Mouse (Mus musculus) CD4-positive naive resting alpha-beta T cell, adult 76 days (primary cell): ENCODE measurements around the gene Fiz1. TPM values are rescaled to one million over a fixed set of nuclear protein-coding genes. Genes with fewer than 3 reads are reported as not detected.

ENCODE experiments used
- total RNA-seq: library from RNA; stranded (reverse); gene quantifications from one replicate; pipeline ENCODE4 v1.2.4, GENCODE M21; 2023

The Fiz1 gene
- total RNA-seq, result 59.9 TPM

GRCm38 (mm10) chr7:5014251-5015117, at the start of gene Fiz1, which contains the start of gene Zfp524:
Gene Fiz1 (minus strand): TSS chr7:5014697.
Gene Zfp524 (plus strand): TSS chr7:5014415.

GRCm38 (mm10) chr7:5061774-5062359, 47.4 kb upstream of the Fiz1 start, which contains the start of gene U2af2:
Gene U2af2 (plus strand): TSS chr7:5062143.

DNA sequence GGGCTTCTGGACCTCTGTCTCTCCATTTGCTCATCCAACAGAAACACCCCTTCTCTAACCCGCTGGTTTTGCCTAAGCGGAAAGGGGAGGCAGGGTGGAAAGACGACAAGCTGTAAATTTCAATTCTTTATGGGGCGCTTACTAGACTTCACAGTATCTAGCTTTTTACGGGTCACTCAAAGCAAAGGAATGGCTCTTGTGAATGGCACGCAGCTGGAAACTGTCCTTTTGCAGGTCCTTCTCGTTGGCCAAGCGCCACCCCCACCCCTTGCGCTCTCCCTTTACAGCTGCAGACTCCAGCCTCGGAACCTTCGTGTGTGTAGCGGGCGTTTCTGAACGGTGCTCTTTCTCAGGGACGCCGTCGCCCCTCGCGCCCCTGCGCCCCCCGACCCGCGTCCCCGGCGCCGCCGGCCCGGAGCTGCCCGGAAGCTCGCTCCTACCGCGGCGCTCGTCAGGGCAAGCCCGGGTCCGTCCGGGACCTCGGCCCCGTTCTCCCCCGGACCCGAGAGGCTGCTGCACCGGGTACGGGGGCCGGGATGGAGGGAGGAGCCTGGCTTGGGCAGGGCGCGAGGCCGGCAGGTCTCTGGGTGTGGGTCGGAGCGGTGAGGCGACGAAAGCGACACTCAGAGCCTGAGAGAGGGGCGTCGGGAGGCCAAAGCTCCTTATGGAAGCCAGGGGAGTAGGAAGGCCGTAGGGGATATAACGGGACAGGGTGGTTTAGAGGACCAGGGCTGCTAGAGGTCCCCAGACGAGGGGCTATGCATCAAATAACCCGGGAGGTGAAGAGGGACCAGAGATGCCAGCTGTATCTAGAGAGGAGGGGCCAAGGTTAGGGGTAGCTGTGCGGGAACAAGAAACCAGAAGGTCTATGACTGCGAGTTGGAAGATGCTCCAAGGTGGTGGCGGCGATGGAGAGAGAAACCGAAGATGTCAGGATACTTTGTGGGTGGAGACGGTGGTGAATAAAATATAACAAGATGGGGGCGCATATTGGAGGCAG, 37.0 kb upstream of the Fiz1 start, which contains the start of gene Zfp580:
Zfp580 (plus strand) TSS at position 346 of the 1,000 bp plus-strand sequence.

DNA sequence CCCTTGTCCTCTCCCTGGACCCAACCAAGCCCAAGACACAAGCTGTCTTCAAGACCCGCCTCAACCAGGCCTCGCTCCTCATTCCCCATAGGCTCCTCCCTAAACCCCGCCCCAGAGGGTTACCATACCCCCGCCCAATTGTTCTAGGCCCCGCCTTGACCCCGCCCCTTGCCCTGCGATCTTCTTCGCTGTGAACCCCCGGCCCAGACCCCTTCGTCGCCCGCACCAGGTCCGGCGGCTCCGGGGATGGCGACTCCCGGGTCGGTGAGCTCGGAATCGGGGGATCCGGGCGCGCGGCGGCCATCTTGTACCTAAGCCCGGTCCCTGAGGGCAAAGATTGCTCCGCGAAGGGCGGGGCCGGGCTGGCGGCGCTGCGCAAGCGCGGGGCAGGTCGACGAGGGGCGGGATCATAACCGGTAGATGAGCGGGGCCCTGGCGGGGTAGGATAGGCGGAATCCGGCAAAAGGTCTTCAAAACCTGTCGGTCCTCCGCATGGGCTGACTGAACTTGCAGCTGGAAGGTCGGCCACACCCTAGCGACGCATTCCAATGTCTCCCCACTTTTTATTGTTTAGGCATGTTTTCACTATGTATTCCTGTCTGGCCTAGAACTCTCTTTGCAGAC, 23.7 kb upstream of the Fiz1 start, which contains the start of gene Zfp784:
Zfp784 (minus strand) TSS at position 338 of the 624 bp plus-strand sequence.

DNA sequence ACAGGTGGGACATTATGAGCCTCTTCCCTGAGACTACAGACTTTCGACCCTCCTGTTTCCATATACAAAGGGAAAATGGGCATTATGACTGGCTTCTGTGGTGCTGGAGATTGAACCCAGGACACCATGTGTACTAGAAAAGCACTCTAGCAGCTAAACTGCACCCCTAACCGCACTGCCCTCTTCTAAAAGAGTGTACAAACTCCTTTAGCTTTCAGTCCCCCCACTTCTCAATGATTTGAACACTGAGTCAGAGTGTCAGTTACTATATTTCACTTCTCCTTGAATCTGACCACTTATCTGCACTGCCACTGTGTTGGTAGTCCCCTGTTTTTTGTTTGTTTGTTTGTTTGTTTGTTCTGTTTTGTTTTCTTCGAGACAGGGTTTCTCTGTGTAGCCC, 19.3 kb upstream of the Fiz1 start, which contains the start of gene 4632433K11Rik:
4632433K11Rik (plus strand) TSS at position 301 of the 400 bp plus-strand sequence.

GRCm38 (mm10) chr7:5020000-5020681, 5.6 kb upstream of the Fiz1 start, which contains the start of the genes Zfp865 and Ccdc106:
Gene Zfp865 (plus strand): TSS chr7:5020376.
Gene Ccdc106 (plus strand): TSS chr7:5020553.

GRCm38 (mm10) chr7:5015118-5016001, 863 bp upstream of the Fiz1 start, which contains the start of gene Gm44973:
Gene Gm44973 (plus strand): TSS chr7:5015496.

GRCm38 (mm10) chr7:4996003-4996895, 18.2 kb downstream of the Fiz1 start, which contains the start of gene Zfp579:
Gene Zfp579 (minus strand): TSS chr7:4996158.

DNA sequence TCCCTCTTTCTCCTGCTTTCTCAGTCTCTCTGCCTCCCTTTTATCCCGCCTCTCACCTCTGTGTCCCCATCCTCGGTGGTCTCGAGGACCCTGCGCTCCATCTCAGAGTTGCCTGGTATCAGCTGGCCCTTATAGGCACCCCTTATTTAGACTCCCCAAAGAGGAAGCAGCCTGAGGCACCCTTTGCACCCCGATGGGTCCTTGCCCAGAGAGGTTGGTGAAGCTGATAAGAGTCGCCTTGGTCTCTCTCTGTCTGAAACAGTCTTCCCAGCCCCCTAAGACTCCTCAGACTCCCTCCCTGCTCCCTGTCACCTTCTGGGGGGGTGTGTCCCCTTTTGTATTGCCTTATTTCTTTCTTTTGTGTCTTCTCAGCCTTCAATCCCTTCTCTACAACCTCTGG, 43.4 kb downstream of the Fiz1 start, which contains the start of gene Sbk3:
Sbk3 (minus strand) TSS at position 101 of the 400 bp plus-strand sequence.

DNA sequence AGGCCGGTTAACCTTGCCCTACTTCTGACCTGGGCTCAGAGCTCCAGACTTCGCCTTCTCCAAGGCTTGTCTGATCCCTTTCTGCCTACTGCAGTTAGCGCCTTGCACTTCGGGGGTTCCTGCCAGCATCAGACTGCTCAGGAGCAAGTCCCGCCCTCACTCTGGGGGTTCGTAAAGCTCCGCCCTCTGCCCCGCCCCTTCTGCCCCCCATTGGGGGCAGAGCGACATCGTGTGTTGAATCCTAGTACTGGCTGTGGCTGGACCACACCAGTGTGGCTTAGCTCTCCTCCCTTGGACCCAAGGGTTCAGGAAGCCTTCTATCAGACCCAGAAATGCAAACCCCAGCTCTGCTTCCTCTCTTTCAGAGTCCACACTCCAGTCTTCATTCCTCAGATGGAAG, 50.2 kb downstream of the Fiz1 start, which contains the start of gene Sbk2:
Sbk2 (minus strand) TSS at position 135 of the 400 bp plus-strand sequence.

Other genes starting within 250 kb of the Fiz1 start
- not detected for gene Fam71e2, start 243.4 kb downstream of the Fiz1 start, total RNA-seq
- gene Il11, start 231.8 kb downstream of the Fiz1 start, total RNA-seq, result not detected
- not detected for gene Tmem190, start 231.8 kb downstream of the Fiz1 start, total RNA-seq
- gene Tmem238, start 225.0 kb downstream of the Fiz1 start, total RNA-seq, result 1.7 TPM
- 1,948 TPM for gene Rpl28, start 221.8 kb downstream of the Fiz1 start, total RNA-seq
- gene Ube2s, start 202.1 kb downstream of the Fiz1 start, total RNA-seq, result 177 TPM
- 0.44 TPM for gene Shisa7, start 170.0 kb downstream of the Fiz1 start, total RNA-seq
- gene Isoc2b, start 144.4 kb downstream of the Fiz1 start, total RNA-seq, result 5.8 TPM
- gene Isoc2a, start 137.5 kb downstream of the Fiz1 start, total RNA-seq, result 9.6 TPM
- not detected for gene Gm36210, start 108.2 kb downstream of the Fiz1 start, total RNA-seq
- gene Zfp628, start 99.5 kb downstream of the Fiz1 start, total RNA-seq, result 42.6 TPM
- 12.2 TPM for gene Nat14, start 92.7 kb downstream of the Fiz1 start, total RNA-seq
- 0.38 TPM for gene Ssc5d, start 88.9 kb downstream of the Fiz1 start, total RNA-seq
- gene Sbk2, start 50.3 kb downstream of the Fiz1 start, total RNA-seq, result 0.23 TPM
- not detected for gene Sbk3, start 43.5 kb downstream of the Fiz1 start, total RNA-seq
- 28.5 TPM for gene Zfp579, start 18.5 kb downstream of the Fiz1 start, total RNA-seq
- 10.3 TPM for gene Zfp524, start 282 bp downstream of the Fiz1 start, total RNA-seq
- not detected for gene Gm44973, start 799 bp upstream of the Fiz1 start, total RNA-seq
- 59.4 TPM for gene Zfp865, start 5.7 kb upstream of the Fiz1 start, total RNA-seq
- gene Ccdc106, start 5.9 kb upstream of the Fiz1 start, total RNA-seq, result 0.23 TPM
- 1.7 TPM for gene 4632433K11Rik, start 19.4 kb upstream of the Fiz1 start, total RNA-seq
- gene Zfp784, start 23.7 kb upstream of the Fiz1 start, total RNA-seq, result 7.5 TPM
- gene Zfp580, start 36.8 kb upstream of the Fiz1 start, total RNA-seq, result 2.5 TPM
- 436 TPM for gene U2af2, start 47.4 kb upstream of the Fiz1 start, total RNA-seq
- gene Epn1, start 65.5 kb upstream of the Fiz1 start, total RNA-seq, result 114 TPM
- gene Rfpl4, start 102.3 kb upstream of the Fiz1 start, total RNA-seq, result not detected
- gene Rasl2-9, start 111.3 kb upstream of the Fiz1 start, total RNA-seq, result not detected
- gene Vmn1r55, start 135.0 kb upstream of the Fiz1 start, total RNA-seq, result not detected
- not detected for gene Vmn1r56, start 182.1 kb upstream of the Fiz1 start, total RNA-seq
- not detected for gene Vmn1r57, start 203.8 kb upstream of the Fiz1 start, total RNA-seq